Mouse (Mus musculus): ENCODE data around the gene Gjd3.

DNA sequence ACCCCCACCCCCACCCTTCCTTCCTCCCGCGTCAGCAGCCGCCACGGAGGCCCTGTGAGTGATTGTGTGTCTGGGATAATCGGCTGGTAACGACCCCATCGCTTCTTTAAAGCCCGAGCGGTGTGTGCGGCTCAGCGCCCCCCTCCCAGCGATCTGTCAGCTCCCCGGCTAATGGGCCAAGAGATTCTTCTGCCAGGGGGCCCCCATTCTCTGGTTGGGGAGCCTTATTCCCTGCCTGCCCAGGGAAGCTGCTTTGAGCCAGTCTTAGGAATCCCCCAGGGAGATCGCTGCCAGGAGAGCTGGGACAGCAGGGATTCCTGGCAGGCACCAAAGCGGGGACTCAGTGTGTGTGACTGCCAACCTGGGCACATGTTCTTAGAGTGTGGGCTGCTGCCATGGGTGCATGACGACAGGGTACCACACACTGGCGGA lies 13.3 kb downstream of the Gjd3 start:
- TF ChIP-seq CTCF (IDR thresholded peaks at IDR 0.05; ENCODE audit: low read depth) (0 out of 2 replicates have a peak, but pooled peaks have one; percentile 1), EP300 (optimal IDR thresholded peaks at IDR 0.05) (no peak)

Data from stomach, postnatal 0 days (tissue).